Mouse (Mus musculus) ES-Bruce4 (cell line): ENCODE results near the gene Immt. TPM values are rescaled to one million over a fixed set of nuclear protein-coding genes. Genes with fewer than 3 reads are reported as not detected.

Experiments used
- H3K27ac ChIP-seq: 2 replicates; pipeline ENCODE4 v1.5.1; 2012; ENCODE audit warnings: low read length, inconsistent platforms; ENCODE audit not compliant: insufficient read depth
- H3K27me3 ChIP-seq: 2 replicates; pipeline ENCODE4 v1.6.1; 2012; ENCODE audit warnings: mild to moderate bottlenecking, low read length, inconsistent platforms; ENCODE audit not compliant: control insufficient read depth, poor library complexity, insufficient read depth, severe bottlenecking
- H3K36me3 ChIP-seq: 2 replicates; pipeline ENCODE4 v1.6.1; 2012; ENCODE audit warnings: inconsistent platforms, mild to moderate bottlenecking, low read length, moderate library complexity; ENCODE audit not compliant: control insufficient read depth, poor library complexity, insufficient read depth, severe bottlenecking
- H3K4me1 ChIP-seq: one replicate; pipeline ENCODE4 v1.8.1; 2011; ENCODE audit warnings: low read length; ENCODE audit not compliant: control insufficient read depth, insufficient read depth
- H3K4me3 ChIP-seq: 2 replicates; pipeline ENCODE4 v1.5.1; 2011; ENCODE audit warnings: low read depth, mild to moderate bottlenecking, low read length
- H3K9ac ChIP-seq: 2 replicates; pipeline ENCODE4 v1.6.1; 2012; ENCODE audit warnings: low read depth, mild to moderate bottlenecking, inconsistent platforms; ENCODE audit not compliant: poor library complexity, severe bottlenecking
- H3K9me3 ChIP-seq: replicated peaks from 2 replicates; pipeline ENCODE4 v1.6.1; 2012; ENCODE audit warnings: mild to moderate bottlenecking, low read length, inconsistent platforms; ENCODE audit not compliant: control insufficient read depth, poor library complexity, insufficient read depth, severe bottlenecking
- CTCF ChIP-seq: IDR thresholded peaks from one replicate; pipeline ENCODE4 v1.8.1; 2011; ENCODE audit warnings: low read depth, low read length
- EP300 ChIP-seq: IDR thresholded peaks from 2 replicates; pipeline ENCODE4 v1.6.1; 2011; ENCODE audit warnings: low read depth, low read length; ENCODE audit not compliant: insufficient read depth
- POLR2A ChIP-seq: IDR thresholded peaks from one replicate; pipeline ENCODE4 v1.8.1; 2011; ENCODE audit warnings: low read length; ENCODE audit not compliant: insufficient read depth
- polyA plus RNA-seq: library from polyadenylated mRNA; stranded (reverse); fragments of >200 nt; gene quantifications from 2 replicates; pipeline ENCODE4 v1.2.4, GENCODE M21; 2011; ENCODE audit warnings: low read depth; ENCODE audit not compliant: missing spikeins, insufficient read depth, insufficient read length

Gene Immt
- polyA plus RNA-seq, 1 experiment, result 129 TPM

- Histone ChIP-seq H3K4me3 (no peak overlapping the region), H3K36me3 (no peaks in the 10 kb centered on the region), H3K27me3 (no peaks in the 10 kb centered on the region), H3K27ac (no peak overlapping the region), H3K4me1 (no peaks in the 10 kb centered on the region), H3K9ac (no peak overlapping the region), H3K9me3 (no peaks in the 10 kb centered on the region)
- TF ChIP-seq POLR2A (no peak), EP300 (no peak), CTCF (no peak)
Observed at GRCm38 (mm10) chr6:71801011-71801713, 30.0 kb upstream of the Immt start.

- Histone ChIP-seq H3K4me3 (no peak overlapping the region), H3K4me1 (no peaks in the 10 kb centered on the region), H3K9me3 (peaks cover 4% of the 10 kb centered on the region; the same call in 1 of the 2 replicates), H3K27ac (no peak overlapping the region), H3K36me3 (no peaks in the 10 kb centered on the region), H3K27me3 (no peaks in the 10 kb centered on the region), H3K9ac (no peak overlapping the region)
- no peak for TF ChIP-seq CTCF
- no peak for TF ChIP-seq POLR2A
Observed at GRCm38 (mm10) chr6:71801714-71802094, 29.4 kb upstream of the Immt start.

- H3K36me3 ChIP-seq, result no peaks in the 10 kb centered on the region
- no peak for TF ChIP-seq EP300
- TF ChIP-seq CTCF, result no peak
- no peak for TF ChIP-seq POLR2A
- H3K27ac ChIP-seq, result no peak overlapping the region
- no peak overlapping the region for H3K4me3 ChIP-seq
- no peaks in the 10 kb centered on the region for H3K4me1 ChIP-seq
- H3K27me3 ChIP-seq, result no peaks in the 10 kb centered on the region
- no peak overlapping the region for H3K9ac ChIP-seq
- peaks cover 4% of the 10 kb centered on the region; the same call in 1 of the 2 replicates for H3K9me3 ChIP-seq
Observed at GRCm38 (mm10) chr6:71803609-71804008, 27.5 kb upstream of the Immt start.

GRCm38 (mm10) chr6:71804061-71804829 lies 26.9 kb upstream of the Immt start:
- Histone ChIP-seq H3K4me1 (no peaks in the 10 kb centered on the region), H3K9me3 (peaks cover 4% of the 10 kb centered on the region; the same call in 1 of the 2 replicates), H3K9ac (no peak overlapping the region), H3K4me3 (no peak overlapping the region), H3K27me3 (no peaks in the 10 kb centered on the region), H3K27ac (no peak overlapping the region), H3K36me3 (no peaks in the 10 kb centered on the region)
- TF ChIP-seq EP300 (no peak), CTCF (peak; percentile 96)

GRCm38 (mm10) chr6:71806713-71807112 lies 24.4 kb upstream of the Immt start:
- Histone ChIP-seq H3K4me3 (no peak overlapping the region), H3K27me3 (no peaks in the 10 kb centered on the region), H3K36me3 (no peaks in the 10 kb centered on the region; the same call in 1 of the 2 replicates), H3K9ac (no peak overlapping the region), H3K4me1 (no peaks in the 10 kb centered on the region), H3K9me3 (peaks cover 4% of the 10 kb centered on the region; the same call in 1 of the 2 replicates), H3K27ac (no peak overlapping the region)
- TF ChIP-seq EP300 (no peak), CTCF (no peak)

- no peaks in the 10 kb centered on the region for H3K4me1 ChIP-seq
- H3K9me3 ChIP-seq, result peaks cover 4% of the 10 kb centered on the region; the same call in 1 of the 2 replicates
- H3K9ac ChIP-seq, result no peak overlapping the region
- no peaks in the 10 kb centered on the region for H3K27me3 ChIP-seq
- H3K4me3 ChIP-seq, result no peak overlapping the region
- no peak overlapping the region for H3K27ac ChIP-seq
- H3K36me3 ChIP-seq, result no peaks in the 10 kb centered on the region; the same call in 1 of the 2 replicates
- no peak for TF ChIP-seq EP300
- no peak for TF ChIP-seq CTCF
- TF ChIP-seq POLR2A, result no peak
Observed at GRCm38 (mm10) chr6:71809890-71810289, 21.2 kb upstream of the Immt start.
